Mouse (Mus musculus) stomach, embryonic 15.5 days (tissue): ENCODE measurements at regions not wholly inside any gene's neighbourhood (a gene's known extent, or its start where the extent isn't known, plus 50 kb on each side); places are given as distances from the start of the nearest gene placed in this dataset.

Experiments used
- ATAC-seq: fragments of 200-750 bp; cut with Nextera tagmentation; 2 replicates; pipeline ENCODE4 v1.8.0; 2017; ENCODE audit warnings: low read depth, moderate number of reproducible peaks, moderate TSS enrichment; ENCODE audit not compliant: insufficient read depth, low FRiP score
- H3K27ac ChIP-seq: fragments of 300-500 bp; sonication (generic); 2 replicates; pipeline ENCODE4 v1.5.1; 2015; ENCODE audit warnings: mild to moderate bottlenecking, inconsistent platforms
- H3K27me3 ChIP-seq: fragments of 300-500 bp; sonication (generic); replicated peaks from 2 replicates; pipeline ENCODE4 v1.6.1; 2015; ENCODE audit warnings: inconsistent platforms
- H3K36me3 ChIP-seq: fragments of 300-500 bp; sonication (generic); 2 replicates; pipeline ENCODE4 v1.6.1; 2015; ENCODE audit warnings: inconsistent platforms
- H3K4me1 ChIP-seq: fragments of 300-500 bp; sonication (generic); 2 replicates; pipeline ENCODE4 v1.6.1; 2015; ENCODE audit warnings: inconsistent platforms
- H3K4me2 ChIP-seq: fragments of 300-500 bp; sonication (generic); 2 replicates; pipeline ENCODE4 v1.6.1; 2015; ENCODE audit warnings: mild to moderate bottlenecking, inconsistent platforms
- H3K4me3 ChIP-seq: fragments of 300-500 bp; sonication (generic); replicated peaks from 2 replicates; pipeline ENCODE4 v1.5.1; 2015; ENCODE audit warnings: inconsistent platforms
- H3K9ac ChIP-seq: fragments of 300-500 bp; sonication (generic); 2 replicates; pipeline ENCODE4 v1.6.1; 2015; ENCODE audit warnings: inconsistent platforms
- H3K9me3 ChIP-seq: fragments of 300-500 bp; sonication (generic); 2 replicates; pipeline ENCODE4 v1.6.1; 2016; ENCODE audit warnings: inconsistent platforms
- WGBS: fragments of 180-500 bp; shearing (Covaris S2); methylation state at CpG from one replicate; pipeline ENCODE4 v1.1.7; 2015; 5-methylcytosine and 5-hydroxymethylcytosine counted together

DNA sequence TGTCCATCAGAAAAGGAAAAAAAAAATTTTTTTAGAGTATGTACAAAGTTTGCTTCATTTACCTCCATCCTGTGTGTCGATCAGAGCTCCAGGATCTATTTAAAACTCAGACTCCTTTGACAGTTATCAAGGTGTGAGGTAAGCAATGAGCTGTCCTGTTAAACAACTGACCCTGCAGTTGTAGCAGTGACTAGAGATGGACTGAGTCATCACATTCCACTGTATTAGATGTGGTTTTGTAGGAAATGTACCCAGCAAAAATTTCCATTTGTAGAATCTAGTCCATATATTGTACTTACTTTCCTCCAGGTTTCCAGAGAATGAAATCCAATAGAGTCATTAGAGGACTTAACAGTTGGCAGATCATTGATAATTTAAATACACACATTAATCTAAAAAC lies 1459.3 kb downstream of the Slc22a22 start:
- no peaks in the 10 kb centered on the region for H3K9me3 ChIP-seq
- H3K9ac ChIP-seq, result no peak overlapping the region
- no peak overlapping the region for H3K4me3 ChIP-seq
- WGBS, result 67% methylated on average over 1 of the region's 1 CpGs
- no peaks in the 10 kb centered on the region for H3K27me3 ChIP-seq
- no peaks in the 10 kb centered on the region for H3K36me3 ChIP-seq
- H3K4me1 ChIP-seq, result no peaks in the 10 kb centered on the region
- ATAC-seq, result no peak
- H3K27ac ChIP-seq, result no peak overlapping the region
- H3K4me2 ChIP-seq, result no peak overlapping the region

DNA sequence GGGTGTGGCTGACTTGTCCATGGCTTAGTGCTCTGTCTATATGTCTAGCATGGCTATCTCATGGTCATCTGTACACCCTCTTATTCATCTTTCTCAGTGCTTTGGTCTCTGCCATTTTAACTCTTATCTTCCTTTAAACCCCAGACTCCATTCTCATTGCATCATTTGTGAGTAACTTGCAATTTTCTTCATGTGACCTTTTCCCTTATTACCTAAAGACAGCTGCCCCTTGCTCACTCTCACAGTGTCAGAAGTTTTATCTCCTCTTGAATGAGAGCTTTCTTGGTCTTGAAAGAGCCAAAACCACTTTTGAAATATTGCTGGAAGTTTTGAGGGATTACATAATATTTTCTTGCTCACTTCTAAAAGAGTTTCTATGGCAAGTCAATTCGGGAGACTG lies 1459.9 kb downstream of the Slc22a22 start:
- no peak overlapping the region for H3K27ac ChIP-seq
- no peaks in the 10 kb centered on the region for H3K9me3 ChIP-seq
- no peaks in the 10 kb centered on the region for H3K27me3 ChIP-seq
- no peak overlapping the region for H3K4me2 ChIP-seq
- H3K9ac ChIP-seq, result no peak overlapping the region
- H3K36me3 ChIP-seq, result no peaks in the 10 kb centered on the region
- WGBS, result 75% methylated on average over 1 of the region's 1 CpGs
- no peaks in the 10 kb centered on the region for H3K4me1 ChIP-seq
- H3K4me3 ChIP-seq, result no peak overlapping the region
- ATAC-seq, result no peak

DNA sequence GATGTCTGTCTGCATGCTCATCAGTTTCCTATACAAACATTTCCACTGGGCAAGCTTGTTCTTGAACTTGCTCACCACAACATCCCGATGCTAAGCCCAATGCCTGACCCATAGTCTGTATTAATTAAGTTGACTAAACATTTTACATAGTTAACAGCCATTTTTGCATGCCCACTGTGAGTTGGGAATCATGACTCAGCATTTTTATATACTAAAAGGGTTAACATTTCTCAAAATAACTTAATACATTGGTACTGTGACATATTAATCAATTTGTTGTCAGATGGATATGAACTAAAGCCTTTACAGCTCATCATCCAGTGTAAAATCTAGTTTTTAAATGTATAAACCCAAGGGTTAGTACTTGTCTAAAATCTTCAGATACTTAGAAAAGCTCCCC lies 1461.4 kb downstream of the Slc22a22 start:
- Histone ChIP-seq H3K9ac (no peak overlapping the region), H3K9me3 (no peaks in the 10 kb centered on the region), H3K27me3 (no peaks in the 10 kb centered on the region), H3K4me1 (no peaks in the 10 kb centered on the region), H3K36me3 (no peaks in the 10 kb centered on the region), H3K4me3 (no peak overlapping the region), H3K27ac (no peak overlapping the region), H3K4me2 (no peak overlapping the region)
- 70% methylated on average over 1 of the region's 1 CpGs for WGBS
- ATAC-seq, result no peak

DNA sequence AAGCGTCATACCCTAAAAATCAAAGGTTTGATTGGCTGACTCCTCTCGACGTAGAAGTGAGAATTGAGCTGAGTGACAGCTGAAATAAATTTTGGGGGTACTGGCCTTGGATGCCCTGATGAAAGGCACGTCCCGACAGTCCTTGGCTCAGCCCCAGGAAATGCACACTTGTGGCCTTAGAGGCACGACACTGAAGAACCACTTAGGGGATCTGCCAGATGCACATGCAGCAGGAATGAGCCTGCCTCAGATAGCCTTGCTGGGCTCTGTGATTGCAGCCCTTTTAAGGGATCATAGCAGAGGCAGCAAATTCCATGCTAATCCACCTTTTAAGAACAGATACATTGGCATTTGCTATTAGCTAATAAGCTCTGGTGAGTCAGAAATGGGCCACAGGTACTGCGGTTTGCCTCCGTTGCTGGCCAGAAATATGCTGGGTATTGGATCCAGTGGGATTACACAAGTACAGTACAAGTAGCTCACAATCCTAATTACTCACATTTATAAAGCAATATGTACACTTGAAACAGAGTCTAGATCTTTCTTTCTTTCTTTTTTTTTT lies 1463.3 kb downstream of the Slc22a22 start:
- 59% methylated on average over 8 of the region's 8 CpGs for WGBS
- no peak overlapping the region for H3K27ac ChIP-seq
- H3K27me3 ChIP-seq, result no peaks in the 10 kb centered on the region
- no peak overlapping the region for H3K4me3 ChIP-seq
- no peak overlapping the region for H3K4me2 ChIP-seq
- no peak for ATAC-seq
- no peaks in the 10 kb centered on the region for H3K36me3 ChIP-seq
- H3K9ac ChIP-seq, result no peak overlapping the region
- H3K9me3 ChIP-seq, result no peaks in the 10 kb centered on the region
- H3K4me1 ChIP-seq, result no peaks in the 10 kb centered on the region

DNA sequence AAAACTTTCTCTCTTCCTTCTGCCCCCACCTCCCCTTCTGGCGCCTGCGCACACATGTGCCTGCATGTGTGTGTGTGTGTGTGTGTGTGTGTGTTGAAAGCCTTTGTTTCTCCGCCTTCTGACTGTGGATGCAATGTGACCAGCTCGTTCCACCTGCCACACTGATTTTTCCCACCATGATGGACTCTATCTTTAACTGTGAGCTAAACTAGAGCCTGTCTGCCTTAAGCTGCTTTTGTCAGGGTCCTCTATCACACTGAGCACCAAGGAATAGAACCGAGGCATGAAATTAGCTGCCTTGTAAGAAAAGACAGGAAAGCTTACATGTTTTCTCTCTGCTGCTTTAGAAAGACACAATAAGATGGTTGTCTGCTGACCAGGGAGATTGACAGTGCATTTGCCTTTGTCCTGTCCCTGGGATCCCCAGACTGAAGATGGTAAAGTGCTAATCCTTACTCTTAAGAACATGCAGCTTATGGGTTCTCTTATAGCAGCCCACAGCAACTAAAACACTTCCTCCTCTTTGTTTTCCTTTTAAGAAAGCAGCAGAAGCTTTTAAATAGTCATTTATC lies 1468.7 kb downstream of the Slc22a22 start:
- H3K9me3 ChIP-seq, result no peaks in the 10 kb centered on the region
- H3K4me3 ChIP-seq, result no peak overlapping the region
- no peaks in the 10 kb centered on the region for H3K4me1 ChIP-seq
- no peaks in the 10 kb centered on the region for H3K27me3 ChIP-seq
- no peak overlapping the region for H3K27ac ChIP-seq
- H3K36me3 ChIP-seq, result no peaks in the 10 kb centered on the region
- 78% methylated on average over 5 of the region's 5 CpGs for whole genome bisulfite sequencing
- H3K9ac ChIP-seq, result no peak overlapping the region
- no peak overlapping the region for H3K4me2 ChIP-seq
- no peak for ATAC-seq

DNA sequence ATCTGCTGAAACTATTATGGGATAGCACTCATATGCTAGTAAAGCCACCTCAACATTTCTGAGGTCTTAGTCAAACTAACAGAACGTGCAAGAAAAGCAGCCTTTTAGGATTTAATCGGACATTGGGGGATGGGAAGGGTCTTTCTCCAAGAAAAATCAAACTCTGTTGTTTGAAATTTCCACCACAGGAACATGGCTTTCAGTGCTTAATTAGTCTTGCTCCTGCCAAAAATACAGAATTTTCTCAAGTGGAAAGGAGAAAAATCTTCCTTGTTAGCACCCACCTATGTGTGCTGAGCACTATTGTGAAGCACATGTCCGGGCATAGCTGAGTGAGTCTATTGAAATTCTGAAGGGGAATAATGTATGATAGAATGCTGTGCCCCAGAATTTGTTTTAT lies 1470.0 kb downstream of the Slc22a22 start:
- no peaks in the 10 kb centered on the region for H3K36me3 ChIP-seq
- H3K4me3 ChIP-seq, result no peak overlapping the region
- H3K27me3 ChIP-seq, result no peaks in the 10 kb centered on the region
- ATAC-seq, result no peak
- no peak overlapping the region for H3K9ac ChIP-seq
- 79% methylated on average over 3 of the region's 3 CpGs for WGBS
- no peak overlapping the region for H3K27ac ChIP-seq
- no peaks in the 10 kb centered on the region for H3K9me3 ChIP-seq
- H3K4me2 ChIP-seq, result no peak overlapping the region
- no peaks in the 10 kb centered on the region for H3K4me1 ChIP-seq

DNA sequence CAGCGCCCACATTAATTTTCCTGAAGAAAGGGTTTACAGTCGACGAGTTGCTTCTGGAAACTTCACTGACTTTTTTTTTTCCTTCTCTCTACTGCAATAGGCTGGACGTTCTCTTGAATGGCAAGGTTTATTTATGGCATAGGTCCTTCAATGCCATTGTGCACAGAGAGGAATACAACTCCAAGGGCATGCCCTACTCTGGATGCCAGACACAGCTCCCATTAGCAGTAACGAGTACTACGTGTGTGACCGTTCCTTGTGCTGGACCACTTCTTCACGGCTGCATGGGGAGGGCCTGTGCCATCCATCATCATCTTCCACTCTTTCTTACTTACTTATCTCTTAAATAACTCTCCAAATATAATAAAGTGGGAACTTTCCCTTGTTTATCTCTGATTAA lies 1472.1 kb downstream of the Slc22a22 start:
- H3K27me3 ChIP-seq, result no peaks in the 10 kb centered on the region
- no peak overlapping the region for H3K4me3 ChIP-seq
- no peaks in the 10 kb centered on the region for H3K9me3 ChIP-seq
- H3K9ac ChIP-seq, result no peak overlapping the region
- H3K36me3 ChIP-seq, result no peaks in the 10 kb centered on the region
- H3K4me2 ChIP-seq, result no peak overlapping the region
- H3K27ac ChIP-seq, result no peak overlapping the region
- ATAC-seq, result no peak
- no peaks in the 10 kb centered on the region for H3K4me1 ChIP-seq
- 69% methylated on average over 8 of the region's 8 CpGs for WGBS

DNA sequence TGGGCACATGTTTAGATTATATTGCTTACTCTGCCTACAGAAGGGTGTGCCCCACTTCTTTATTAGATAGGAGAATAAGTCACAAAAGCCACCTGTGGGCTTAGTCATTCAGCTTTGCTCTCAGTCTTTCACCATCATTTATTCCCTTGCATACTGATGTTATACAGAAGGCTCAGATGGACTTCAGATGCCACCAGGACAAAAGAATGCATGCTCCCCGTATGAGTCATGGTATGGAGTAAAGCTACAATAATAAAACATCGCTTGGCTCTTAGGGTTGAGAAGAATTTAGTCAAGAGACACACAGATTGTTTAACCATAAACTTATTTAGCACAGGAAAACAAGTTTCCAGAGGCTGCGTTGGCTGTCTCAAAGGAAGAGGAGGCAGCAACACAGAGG lies 1473.5 kb downstream of the Slc22a22 start:
- Histone ChIP-seq H3K27ac (no peak overlapping the region), H3K9me3 (no peaks in the 10 kb centered on the region), H3K4me3 (no peak overlapping the region), H3K9ac (no peak overlapping the region), H3K4me1 (no peaks in the 10 kb centered on the region), H3K4me2 (no peak overlapping the region), H3K27me3 (no peaks in the 10 kb centered on the region), H3K36me3 (no peaks in the 10 kb centered on the region)
- ATAC-seq, result no peak
- 77% methylated on average over 3 of the region's 3 CpGs for WGBS

DNA sequence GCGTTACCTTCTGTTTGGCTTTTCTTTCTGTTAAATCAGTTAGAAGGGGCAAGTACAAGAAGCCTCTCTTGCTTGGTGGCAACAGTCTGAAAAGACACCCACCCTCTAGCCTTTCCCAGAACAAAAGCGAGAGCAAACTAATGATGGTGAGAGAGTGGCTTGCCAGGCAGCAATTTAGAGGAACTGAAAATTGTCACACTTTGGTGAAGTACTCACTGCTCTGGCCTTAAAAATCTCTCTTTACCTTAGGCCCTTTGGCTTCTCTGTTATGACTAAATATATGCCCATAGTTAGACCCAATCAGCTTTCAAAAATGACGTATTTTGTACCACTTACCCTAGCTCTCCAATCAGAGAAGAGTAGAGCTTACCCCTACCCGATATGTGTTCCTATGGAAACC lies 1477.8 kb downstream of the Slc22a22 start:
- 89% methylated on average over 4 of the region's 4 CpGs for WGBS
- Histone ChIP-seq H3K9me3 (no peaks in the 10 kb centered on the region), H3K4me3 (no peak overlapping the region), H3K9ac (no peak overlapping the region), H3K27ac (no peak overlapping the region), H3K27me3 (no peaks in the 10 kb centered on the region), H3K4me2 (no peak overlapping the region), H3K4me1 (no peaks in the 10 kb centered on the region), H3K36me3 (no peaks in the 10 kb centered on the region)
- no peak for ATAC-seq

DNA sequence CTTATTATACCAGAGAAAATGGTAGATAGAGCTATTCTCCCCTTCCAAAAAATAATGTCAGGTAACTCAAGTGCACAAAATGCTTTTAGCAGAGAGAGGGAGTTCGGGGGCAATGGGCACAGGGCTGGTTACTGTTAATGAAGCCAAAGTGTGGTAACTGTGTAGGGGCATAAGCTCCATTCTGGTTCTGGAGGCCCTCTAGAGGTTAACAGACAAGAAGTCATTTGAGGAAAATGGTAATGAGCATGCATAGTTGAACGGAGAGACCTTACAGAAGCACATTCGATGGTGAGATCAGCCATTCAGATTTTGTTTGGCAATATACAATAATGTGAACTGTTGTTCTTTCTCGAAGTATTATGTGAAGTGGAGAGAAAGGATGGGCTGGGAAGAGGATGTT lies 1479.4 kb downstream of the Slc22a22 start:
- 76% methylated on average over 4 of the region's 4 CpGs for WGBS
- no peak overlapping the region for H3K4me3 ChIP-seq

DNA sequence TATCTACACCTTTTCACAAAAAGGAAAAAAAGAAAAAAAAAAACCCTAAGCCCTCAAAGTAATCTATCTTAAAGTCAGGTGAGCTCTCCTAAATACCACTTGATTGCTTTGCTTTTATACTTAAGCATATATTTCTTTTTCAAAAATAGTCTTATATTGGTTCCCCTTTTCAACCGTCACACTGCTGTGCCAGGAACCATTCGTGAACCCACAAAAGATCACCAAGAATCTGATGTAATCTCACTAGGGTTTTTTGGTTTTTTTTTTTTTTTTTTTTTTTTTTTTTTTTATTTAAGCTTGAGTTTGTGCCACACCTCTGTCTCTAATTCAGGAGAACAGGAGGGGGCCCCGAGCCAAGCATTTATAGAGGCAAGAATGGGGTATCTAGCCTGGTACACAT lies 1482.7 kb downstream of the Slc22a22 start:
- Histone ChIP-seq H3K4me1 (no peaks in the 10 kb centered on the region), H3K4me3 (no peak overlapping the region), H3K27ac (no peak overlapping the region), H3K4me2 (no peak overlapping the region), H3K9ac (no peak overlapping the region), H3K9me3 (no peaks in the 10 kb centered on the region), H3K36me3 (no peaks in the 10 kb centered on the region), H3K27me3 (no peaks in the 10 kb centered on the region)
- WGBS, result 67% methylated on average over 3 of the region's 3 CpGs
- no peak for ATAC-seq

More for the DNA sequence above, 1479.4 kb downstream of the Slc22a22 start:
- Histone ChIP-seq H3K27ac (no peak overlapping the region), H3K4me2 (no peak overlapping the region), H3K9me3 (no peaks in the 10 kb centered on the region), H3K27me3 (no peaks in the 10 kb centered on the region), H3K9ac (no peak overlapping the region), H3K4me1 (no peaks in the 10 kb centered on the region), H3K36me3 (no peaks in the 10 kb centered on the region)
- ATAC-seq, result no peak

DNA sequence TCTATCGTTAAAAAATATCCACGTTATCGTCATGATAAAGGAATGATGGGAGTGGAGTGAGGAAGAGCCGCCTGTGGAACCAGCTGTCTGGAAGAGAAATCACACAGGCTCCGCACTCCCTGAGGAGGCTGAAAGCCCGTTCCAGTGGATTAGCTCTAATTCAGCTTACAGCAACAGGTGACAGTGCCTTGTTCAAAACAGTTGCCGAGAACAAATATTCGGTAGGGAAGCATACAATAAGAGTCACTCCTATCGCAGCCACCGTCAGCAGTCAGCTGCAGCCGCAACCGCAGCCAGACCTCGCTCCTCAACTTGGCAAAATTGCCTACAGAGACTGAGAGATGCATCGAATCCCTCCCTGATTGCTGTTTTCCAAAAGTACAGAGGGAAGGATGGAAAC lies 1501.6 kb downstream of the Slc22a22 start:
- H3K36me3 ChIP-seq, result no peaks in the 10 kb centered on the region
- 65% methylated on average over 14 of the region's 14 CpGs for WGBS

DNA sequence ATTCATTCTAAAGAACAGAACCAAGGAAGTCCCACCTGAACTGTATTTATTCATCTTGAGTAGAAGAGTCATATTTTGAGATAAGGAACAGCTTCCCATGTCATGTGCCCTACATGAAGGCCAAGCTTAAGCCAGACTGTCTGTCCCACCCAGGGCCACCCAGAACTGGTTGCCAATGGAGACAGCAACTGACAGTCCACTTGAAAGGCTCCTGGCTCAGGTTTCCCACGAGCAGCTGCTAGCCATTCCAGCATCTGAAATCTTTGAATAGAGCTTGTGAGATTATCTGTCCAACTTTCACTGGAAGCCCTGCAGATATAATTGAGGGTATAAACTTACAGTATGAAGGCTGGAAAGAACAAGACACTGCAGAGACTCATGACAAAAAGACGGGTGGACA lies 1510.6 kb downstream of the Slc22a22 start:
- 21% methylated on average over 2 of the region's 2 CpGs for whole genome bisulfite sequencing
- H3K36me3 ChIP-seq, result no peaks in the 10 kb centered on the region
- no peaks in the 10 kb centered on the region for H3K4me1 ChIP-seq
- no peak overlapping the region for H3K4me2 ChIP-seq
- no peak overlapping the region for H3K27ac ChIP-seq
- H3K9ac ChIP-seq, result no peak overlapping the region
- H3K27me3 ChIP-seq, result no peaks in the 10 kb centered on the region
- no peaks in the 10 kb centered on the region for H3K9me3 ChIP-seq
- ATAC-seq, result no peak
- no peak overlapping the region for H3K4me3 ChIP-seq

More for the DNA sequence above, 1501.6 kb downstream of the Slc22a22 start:
- no peak overlapping the region for H3K9ac ChIP-seq
- no peak overlapping the region for H3K27ac ChIP-seq
- no peaks in the 10 kb centered on the region for H3K9me3 ChIP-seq
- no peak overlapping the region for H3K4me3 ChIP-seq
- no peaks in the 10 kb centered on the region for H3K27me3 ChIP-seq
- H3K4me1 ChIP-seq, result no peaks in the 10 kb centered on the region
- H3K4me2 ChIP-seq, result no peak overlapping the region
- no peak for ATAC-seq
